Mouse (Mus musculus) C2C12 (cell line): Measurements from ENCODE around the gene B4gat1. TPM values are rescaled to one million over a fixed set of nuclear protein-coding genes. Genes with fewer than 3 reads are reported as not detected.
"Not testable (repeated sequence)": the region's sequence is repeated elsewhere in the genome, so short reads cannot be mapped to it uniquely, and the experiment has no call there.

Experiments
- H3K27me3 ChIP-seq: one replicate; pipeline ENCODE4 v1.6.1; 2011; ENCODE audit not compliant: control insufficient read depth, insufficient read depth, insufficient read length
- H3K36me3 ChIP-seq: one replicate; pipeline ENCODE4 v1.6.1; 2011; ENCODE audit not compliant: control insufficient read depth, insufficient read depth
- H3K4me3 ChIP-seq: one replicate; pipeline ENCODE4 v1.5.1; 2011; ENCODE audit warnings: mild to moderate bottlenecking, control low read depth; ENCODE audit not compliant: poor library complexity, insufficient read depth, severe bottlenecking
- H3K79me2 ChIP-seq: one replicate; pipeline ENCODE4 v1.6.1; 2011; ENCODE audit not compliant: control insufficient read depth, insufficient read depth
- H3K79me3 ChIP-seq: one replicate; pipeline ENCODE4 v1.6.1; 2011; ENCODE audit warnings: low read depth, control low read depth
- H3ac ChIP-seq: one replicate; pipeline ENCODE3; 2011; ENCODE audit warnings: low read depth; ENCODE audit not compliant: control insufficient read depth, insufficient read length
- CEBPB ChIP-seq: IDR thresholded peaks from one replicate; pipeline ENCODE4 v1.6.1; 2011; ENCODE audit warnings: low read depth, mild to moderate bottlenecking, control low read depth, moderate library complexity
- CTCF ChIP-seq: IDR thresholded peaks from one replicate; pipeline ENCODE4 v1.5.1; 2011; ENCODE audit not compliant: control insufficient read depth, insufficient read depth, insufficient read length
- FOSL1 ChIP-seq: IDR thresholded peaks from one replicate; pipeline ENCODE4 v1.8.0; 2011; ENCODE audit warnings: mild to moderate bottlenecking, low read length; ENCODE audit not compliant: poor library complexity, insufficient read depth, severe bottlenecking
- MAX ChIP-seq: IDR thresholded peaks from one replicate; pipeline ENCODE4 v1.6.1; 2011; ENCODE audit warnings: mild to moderate bottlenecking, control low read depth
- MYOD1 ChIP-seq: IDR thresholded peaks from one replicate; pipeline ENCODE4 v1.6.1; 2011; ENCODE audit warnings: low read depth; ENCODE audit not compliant: control insufficient read depth, insufficient read length
- MYOG ChIP-seq: IDR thresholded peaks from one replicate; pipeline ENCODE4 v1.6.1; 2011; ENCODE audit not compliant: control insufficient read depth, insufficient read length; ENCODE audit errors: extremely low read depth
- USF1 ChIP-seq: IDR thresholded peaks from one replicate; pipeline ENCODE4 v1.6.1; 2011; ENCODE audit warnings: low read depth, mild to moderate bottlenecking, control low read depth, moderate library complexity
- polyA plus RNA-seq: library from polyadenylated mRNA; unstranded; fragments of >200 nt; fragmentation: generic; extraction: Trizol; gene quantifications from one replicate; pipeline ENCODE4 v1.2.1, GENCODE M21; 2012; ENCODE audit warnings: missing spikeins

Gene B4gat1
- polyA plus RNA-seq, 1 experiment: 28.1 TPM

DNA sequence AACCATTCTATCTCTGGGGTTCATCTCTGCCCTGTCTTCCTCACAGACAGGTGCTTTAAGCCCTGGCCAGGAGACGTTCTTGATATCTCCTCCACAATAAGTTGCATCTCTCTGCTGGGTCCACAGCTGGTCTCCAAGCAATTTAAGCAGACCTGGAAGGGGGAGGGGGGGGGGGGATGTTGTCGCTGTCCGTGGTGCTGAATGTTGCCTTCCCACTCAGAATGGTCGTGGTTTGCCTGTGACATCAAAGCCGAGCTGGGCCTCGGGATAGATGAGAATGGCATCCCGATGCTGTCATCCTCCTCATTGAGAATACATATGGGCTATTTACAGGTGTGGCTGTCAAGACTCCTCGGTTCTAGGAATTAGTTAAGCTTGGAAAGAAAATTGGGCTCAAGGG is 46.3 kb upstream of the B4gat1 start:
- Histone ChIP-seq H3K79me3 (no peaks in the 10 kb centered on the region), H3K79me2 (no peaks in the 10 kb centered on the region), H3K36me3 (no peaks in the 10 kb centered on the region), H3K4me3 (no peak overlapping the region), H3ac (no peak overlapping the region), H3K27me3 (no peaks in the 10 kb centered on the region)
- TF ChIP-seq FOSL1 (no peak), MYOD1 (no peak), CTCF (no peak), MYOG (no peak), MAX (no peak), CEBPB (no peak), USF1 (no peak)

DNA sequence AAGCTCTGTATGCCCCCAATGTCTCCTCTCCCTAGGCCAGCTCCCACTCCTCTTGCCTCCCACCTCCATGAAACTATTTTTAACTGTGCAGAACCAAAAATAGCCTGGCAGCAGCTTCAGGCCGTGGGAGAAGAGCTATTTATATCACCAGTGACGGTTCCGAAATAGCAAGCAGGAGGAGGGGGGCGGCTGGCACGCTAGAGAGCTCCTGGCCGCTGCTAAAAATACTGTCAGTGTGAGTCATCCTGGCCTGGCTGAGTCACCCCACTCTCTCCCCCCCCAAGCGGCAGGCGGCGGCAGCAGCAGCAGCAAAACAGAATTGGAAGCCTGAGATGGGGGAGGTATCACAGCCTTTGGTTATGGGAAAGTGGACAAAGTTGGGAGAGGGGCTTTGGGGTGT is 45.7 kb upstream of the B4gat1 start:
- Histone ChIP-seq H3K4me3 (no peak overlapping the region), H3K79me3 (no peaks in the 10 kb centered on the region), H3K79me2 (no peaks in the 10 kb centered on the region), H3K36me3 (no peaks in the 10 kb centered on the region), H3ac (no peak overlapping the region), H3K27me3 (no peaks in the 10 kb centered on the region)
- TF ChIP-seq MAX (peak; percentile 50), USF1 (no peak), FOSL1 (peak; percentile 97)

DNA sequence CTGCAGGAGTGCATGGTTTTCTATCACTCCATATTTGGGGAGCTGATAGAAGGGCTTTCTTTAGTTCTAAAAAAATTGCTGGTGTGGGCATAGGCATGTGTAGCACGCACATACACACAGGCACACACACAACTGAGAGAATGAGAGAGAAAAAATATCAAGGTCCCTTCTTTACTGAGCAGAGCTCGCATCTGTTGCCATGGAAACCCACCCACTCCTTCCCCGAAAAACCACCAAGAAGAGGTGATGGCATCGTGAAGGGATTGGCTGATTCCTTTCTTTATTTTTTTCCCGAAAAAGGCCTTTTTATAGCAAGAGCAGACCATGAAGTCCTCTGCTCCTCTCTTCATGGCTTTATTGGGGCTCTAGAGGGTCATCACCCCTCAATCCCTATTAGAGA is 44.6 kb upstream of the B4gat1 start:
- no peak overlapping the region for H3K4me3 ChIP-seq
- no peak for TF ChIP-seq MAX
- no peak for TF ChIP-seq MYOD1
- TF ChIP-seq USF1: no peak
- TF ChIP-seq MYOG: no peak
- no peak for TF ChIP-seq CTCF
- no peak for TF ChIP-seq FOSL1
- no peaks in the 10 kb centered on the region for H3K36me3 ChIP-seq
- H3ac ChIP-seq: no peak overlapping the region
- H3K79me2 ChIP-seq: no peaks in the 10 kb centered on the region
- H3K27me3 ChIP-seq: no peaks in the 10 kb centered on the region
- no peaks in the 10 kb centered on the region for H3K79me3 ChIP-seq

DNA sequence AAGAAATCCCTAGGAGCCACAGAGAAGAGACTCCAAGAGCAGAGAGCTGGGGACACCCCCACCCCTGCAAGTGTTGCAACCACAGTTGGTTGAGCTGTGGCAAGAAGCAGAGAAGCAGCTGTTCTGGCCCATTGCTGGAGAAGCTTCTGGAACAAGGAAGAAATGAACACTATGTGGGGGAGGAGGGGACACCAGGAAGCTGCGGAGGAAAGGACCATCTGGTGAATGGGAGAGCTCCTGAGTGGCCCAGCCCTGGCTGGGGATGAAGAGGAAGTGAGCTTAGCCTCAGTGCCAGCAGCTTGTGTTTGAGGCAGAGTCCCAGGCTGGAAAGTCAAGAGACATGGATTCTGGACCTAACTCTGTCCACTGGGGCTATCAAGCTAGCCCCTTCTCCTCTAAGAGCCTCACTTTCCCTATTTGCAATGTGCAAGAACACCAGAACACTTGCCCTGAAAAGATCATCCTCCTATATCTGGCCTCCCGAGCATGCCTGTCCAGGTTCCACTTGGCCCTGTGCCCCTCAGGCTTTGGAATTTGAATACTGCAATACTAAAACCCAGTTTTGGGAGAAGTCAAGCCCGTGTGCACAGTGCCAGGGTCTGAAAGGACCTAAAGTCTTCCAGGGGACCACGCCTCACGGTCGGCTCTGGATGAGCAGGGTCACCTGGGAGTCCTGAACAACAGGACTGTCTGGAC is 39.0 kb upstream of the B4gat1 start:
- Histone ChIP-seq H3K36me3 (no peaks in the 10 kb centered on the region), H3K4me3 (no peak overlapping the region), H3ac (no peak overlapping the region), H3K27me3 (no peaks in the 10 kb centered on the region), H3K79me2 (no peaks in the 10 kb centered on the region), H3K79me3 (no peaks in the 10 kb centered on the region)
- TF ChIP-seq MYOD1: no peak
- TF ChIP-seq MAX: no peak
- TF ChIP-seq CEBPB: no peak
- no peak for TF ChIP-seq FOSL1
- TF ChIP-seq MYOG: no peak
- TF ChIP-seq USF1: no peak
- no peak for TF ChIP-seq CTCF

DNA sequence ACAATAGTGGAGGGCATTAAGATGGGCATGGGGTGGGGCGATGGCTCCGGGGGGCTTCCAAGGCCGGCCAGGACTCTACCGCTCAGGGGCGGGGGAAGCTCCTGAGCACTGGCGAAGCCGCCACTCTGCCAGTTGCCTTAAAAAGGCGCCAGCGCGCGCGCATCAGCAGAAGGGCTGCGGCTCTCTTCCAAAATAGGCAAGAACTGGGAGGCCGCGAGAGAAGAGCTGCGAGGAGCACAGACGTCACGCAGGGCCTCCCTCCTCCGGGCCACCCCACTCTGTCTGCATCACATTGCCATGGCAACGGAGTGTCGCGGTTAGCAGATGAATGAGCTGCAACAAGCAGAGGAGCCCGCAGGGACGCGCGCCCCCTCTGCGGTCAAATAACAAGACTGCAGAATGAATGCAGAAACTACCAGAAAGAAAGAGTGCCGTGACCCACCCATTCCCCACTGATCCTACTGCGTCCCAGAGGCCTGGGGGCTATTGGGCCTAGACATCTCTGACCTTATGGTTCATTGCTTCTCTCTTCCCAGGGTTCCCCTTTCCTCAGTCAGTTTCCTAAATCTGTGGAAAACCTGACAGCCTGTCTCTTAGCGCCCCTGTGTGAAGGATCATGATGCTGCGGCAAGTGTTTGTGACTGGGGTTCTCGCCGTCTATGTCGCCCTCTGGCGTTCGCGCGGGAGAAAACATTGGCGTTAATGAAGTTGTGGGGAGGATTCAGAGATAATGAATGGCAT is 36.8 kb upstream of the B4gat1 start:
- no peaks in the 10 kb centered on the region for H3K79me2 ChIP-seq
- no peaks in the 10 kb centered on the region for H3K36me3 ChIP-seq
- no peak overlapping the region for H3K4me3 ChIP-seq
- H3K79me3 ChIP-seq: no peaks in the 10 kb centered on the region
- peak overlapping the region; percentile 25 for H3ac ChIP-seq
- no peak for TF ChIP-seq MAX
- no peak for TF ChIP-seq CEBPB
- TF ChIP-seq MYOG: no peak
- no peak for TF ChIP-seq MYOD1
- no peak for TF ChIP-seq USF1
- TF ChIP-seq CTCF: peak; percentile 89
- TF ChIP-seq FOSL1: no peak
- no peaks in the 10 kb centered on the region for H3K27me3 ChIP-seq

DNA sequence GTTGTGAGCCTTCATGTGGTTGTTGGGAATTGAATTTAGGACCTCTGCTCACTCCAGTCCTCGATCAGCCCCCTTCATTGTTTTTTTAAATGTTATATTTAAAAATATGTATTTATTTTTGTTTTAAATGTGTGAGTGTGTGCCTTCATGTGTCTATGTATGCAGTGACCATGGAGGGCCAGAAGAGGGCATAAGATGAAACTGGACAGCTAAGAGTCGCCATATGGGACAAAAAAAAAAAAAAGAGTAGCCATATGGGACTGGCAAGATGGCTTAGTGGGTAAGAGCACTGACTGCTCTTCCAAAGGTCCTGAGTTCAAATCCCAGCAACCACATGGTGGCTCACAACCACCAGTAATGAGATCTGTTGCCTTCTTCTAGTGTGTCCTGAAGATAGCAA is 35.0 kb upstream of the B4gat1 start:
- not testable (repeated sequence) for H3K79me3 ChIP-seq, H3K36me3 ChIP-seq, H3K79me2 ChIP-seq, H3ac ChIP-seq, H3K4me3 ChIP-seq, H3K27me3 ChIP-seq
